Mouse (Mus musculus): Measurements from ENCODE around the gene Gm49322. TPM values are rescaled to one million over a fixed set of nuclear protein-coding genes. Genes with fewer than 3 reads are reported as not detected.
A peak's percentile ranks its signal among the peaks of the same experiment; 100 is the strongest.

Gm49322 gene
- total and polyA plus RNA-seq, 3 experiments: 0.82 to 2.8 (median 2.2) TPM

DNA sequence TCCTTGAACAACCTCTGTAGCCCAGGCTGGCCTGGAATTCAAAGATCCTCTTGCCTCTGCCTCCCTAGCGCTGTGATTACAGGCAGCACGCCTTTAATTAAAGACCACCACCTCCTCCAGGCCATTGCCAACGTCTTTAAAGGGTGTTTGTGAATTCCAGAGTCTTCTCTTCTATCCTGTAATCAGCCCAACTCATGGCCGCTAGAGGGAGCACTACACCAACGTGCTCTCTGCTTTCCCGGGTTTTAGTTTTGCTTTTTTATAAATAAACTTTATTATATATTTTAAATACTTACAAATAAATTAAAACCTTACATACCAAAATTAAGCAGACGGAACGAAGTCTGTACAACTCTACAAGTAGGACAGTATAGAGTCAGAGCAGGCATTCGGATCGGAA lies 53.4 kb downstream of the Gm49322 start:
- no peak for DNase-seq (ENCODE audit: low spot score)
- Histone ChIP-seq H3K27me3 (ENCODE audit: insufficient read depth, low read length) (no peaks in the 10 kb centered on the region), H3K4me1 (ENCODE audit: insufficient read depth, low read depth, low read length) (peaks cover 76% of the 10 kb centered on the region), H3K4me3 (ENCODE audit: low read depth, low read length) (peak overlapping the region; percentile 33; the same call in 1 of the 2 replicates), H3K9me3 (replicated peaks) (no peaks in the 10 kb centered on the region), H3K36me3 (replicated peaks) (peaks cover 8% of the 10 kb centered on the region)
- TF ChIP-seq GATA2 (IDR thresholded peaks at IDR 0.05; ENCODE audit: borderline replicate concordance, low read depth, low read length) (no peak), GATA1 (IDR thresholded peaks at IDR 0.05; ENCODE audit: borderline replicate concordance, low read length) (no peak), POLR2AphosphoS5 (IDR thresholded peaks at IDR 0.05; ENCODE audit: insufficient replicate concordance, low read depth, low read length) (no peak), CTCF (IDR thresholded peaks at IDR 0.05; ENCODE audit: low read depth, low read length) (peak; percentile 34), TAL1 (conservative IDR thresholded peaks at IDR 0.05; ENCODE audit: low read depth, low read length) (no peak)
- no peak for ATAC-seq (ENCODE audit: extremely low read depth, insufficient number of reproducible peaks, low FRiP score, poor library complexity, severe bottlenecking)

DNA sequence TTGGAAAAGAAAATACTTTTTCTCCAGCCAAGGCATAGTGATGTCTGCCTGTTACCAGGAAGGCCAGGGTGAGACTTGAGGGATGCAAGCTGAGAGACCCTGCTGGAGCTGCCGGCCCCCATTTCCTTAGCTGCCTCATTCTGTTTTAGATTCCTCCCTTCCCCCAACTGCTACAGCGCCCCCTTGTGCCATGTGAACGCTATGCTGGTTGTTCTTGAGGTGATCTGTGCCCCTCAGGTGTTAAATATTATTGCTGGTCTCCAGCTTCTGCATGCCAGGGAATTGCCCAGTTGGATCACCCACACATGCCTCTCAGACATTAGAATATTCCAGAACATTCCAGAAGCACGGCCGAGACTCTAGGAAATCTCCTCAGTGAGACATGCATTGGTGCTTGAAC lies 55.3 kb downstream of the Gm49322 start:
- H3K9me3 ChIP-seq (replicated peaks): no peaks in the 10 kb centered on the region
- no peaks in the 10 kb centered on the region for H3K27me3 ChIP-seq (ENCODE audit: insufficient read depth, low read length)
- TF ChIP-seq CTCF (IDR thresholded peaks at IDR 0.05; ENCODE audit: low read depth, low read length) (peak; percentile 64), GATA1 (IDR thresholded peaks at IDR 0.05; ENCODE audit: borderline replicate concordance, low read length) (no peak)
- H3K4me1 ChIP-seq (ENCODE audit: insufficient read depth, low read depth, low read length): peaks cover 78% of the 10 kb centered on the region
- H3K36me3 ChIP-seq (replicated peaks): peaks cover 12% of the 10 kb centered on the region
- DNase-seq (ENCODE audit: low spot score) (no peak), ATAC-seq (ENCODE audit: extremely low read depth, insufficient number of reproducible peaks, low FRiP score, poor library complexity, severe bottlenecking) (no peak)
- H3K4me3 ChIP-seq (ENCODE audit: low read depth, low read length): no peak overlapping the region

DNA sequence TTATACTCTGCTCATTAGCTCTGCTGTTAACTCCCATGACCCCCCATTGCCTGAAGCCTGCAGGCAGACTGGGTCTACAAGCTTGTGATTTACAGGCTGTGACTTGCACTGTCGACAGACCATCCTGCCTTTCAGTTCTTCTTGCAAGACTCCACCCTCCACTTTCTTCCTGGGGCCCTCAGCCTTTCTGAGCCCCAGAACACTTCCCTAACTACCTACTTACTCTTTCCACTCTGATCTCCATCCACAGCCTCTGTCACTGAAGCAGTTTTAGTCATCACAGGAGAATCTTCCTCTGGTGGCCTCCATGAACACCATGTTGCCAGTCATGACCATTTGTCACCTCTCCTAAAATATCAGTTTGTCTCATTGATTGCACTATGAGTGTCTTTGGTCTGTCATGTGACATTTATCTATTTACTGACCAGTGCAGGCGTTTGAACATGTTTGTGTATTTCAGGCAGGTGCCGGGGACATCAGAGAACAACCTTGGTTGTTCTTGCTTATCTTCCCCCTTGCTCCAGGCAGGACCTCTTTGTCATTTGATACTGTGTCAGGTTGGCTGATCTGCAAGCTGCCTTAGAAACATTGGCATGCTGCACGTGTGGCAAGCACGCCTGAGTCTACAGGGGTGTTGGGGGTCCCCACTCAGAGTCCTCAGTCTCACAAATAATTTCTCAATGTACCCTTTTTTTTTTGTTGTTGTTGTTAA lies 57.8 kb downstream of the Gm49322 start:
- TF ChIP-seq TAL1 (conservative IDR thresholded peaks at IDR 0.05; ENCODE audit: low read depth, low read length) (no peak), POLR2AphosphoS5 (IDR thresholded peaks at IDR 0.05; ENCODE audit: insufficient replicate concordance, low read depth, low read length) (no peak), CTCF (IDR thresholded peaks at IDR 0.05; ENCODE audit: low read depth, low read length) (no peak), GATA1 (IDR thresholded peaks at IDR 0.05; ENCODE audit: borderline replicate concordance, low read length) (no peak), GATA2 (IDR thresholded peaks at IDR 0.05; ENCODE audit: borderline replicate concordance, low read depth, low read length) (no peak)
- ATAC-seq (ENCODE audit: extremely low read depth, insufficient number of reproducible peaks, low FRiP score, poor library complexity, severe bottlenecking): no peak
- H3K4me3 ChIP-seq (ENCODE audit: low read depth, low read length): no peak overlapping the region
- peaks cover 81% of the 10 kb centered on the region for H3K4me1 ChIP-seq (ENCODE audit: insufficient read depth, low read depth, low read length)
- no peaks in the 10 kb centered on the region; the same call in 1 of the 2 replicates for H3K27me3 ChIP-seq (ENCODE audit: insufficient read depth, low read length)
- peaks cover 37% of the 10 kb centered on the region for H3K36me3 ChIP-seq (replicated peaks)
- DNase-seq (ENCODE audit: low spot score): no peak
- no peaks in the 10 kb centered on the region for H3K9me3 ChIP-seq (replicated peaks)

DNA sequence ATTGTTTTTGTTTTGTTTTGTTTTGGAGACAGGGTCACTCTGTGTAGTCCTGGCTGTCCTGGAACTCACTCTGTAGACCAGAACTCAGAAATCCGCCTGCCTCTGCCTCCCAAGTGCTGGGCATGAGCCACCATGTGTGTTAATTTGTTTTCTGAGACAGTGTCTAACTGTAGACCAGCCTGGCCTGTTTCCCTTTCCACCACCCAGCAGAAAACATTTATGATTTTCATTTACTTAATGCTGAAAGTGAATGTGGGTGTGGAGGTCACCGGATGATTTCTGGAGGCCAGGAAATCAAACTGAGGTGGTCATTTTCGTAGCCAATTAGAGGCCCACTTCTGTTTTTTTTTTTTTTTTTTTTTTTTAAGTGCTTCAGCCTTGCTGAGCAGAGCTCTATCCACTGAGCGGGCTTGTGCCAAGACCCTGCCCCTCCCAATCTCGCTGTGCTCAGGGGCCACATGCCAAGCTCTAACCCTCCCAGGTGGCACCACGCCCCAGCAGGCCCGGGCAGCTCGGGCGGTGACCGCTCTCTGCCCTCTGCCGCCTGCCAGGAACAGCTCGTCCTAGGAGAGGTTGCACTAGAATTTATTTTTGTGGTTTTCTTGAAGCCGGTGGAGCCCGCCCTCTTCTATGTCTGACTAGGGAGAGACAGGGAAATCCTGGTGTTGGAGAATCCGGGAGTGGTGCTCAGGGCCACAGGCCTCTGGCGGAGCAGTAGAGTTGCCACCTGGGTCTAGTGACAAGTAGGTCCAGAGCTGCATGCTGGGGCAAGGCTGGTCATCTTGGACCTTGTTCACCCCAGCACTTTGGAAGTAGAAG lies 58.6 kb downstream of the Gm49322 start:
- H3K4me1 ChIP-seq (ENCODE audit: insufficient read depth, low read depth, low read length): peaks cover 82% of the 10 kb centered on the region
- peak overlapping the region; percentile 65; the same call in 1 of the 2 replicates for H3K4me3 ChIP-seq (ENCODE audit: low read depth, low read length)
- no peak for DNase-seq (ENCODE audit: low spot score)

DNA sequence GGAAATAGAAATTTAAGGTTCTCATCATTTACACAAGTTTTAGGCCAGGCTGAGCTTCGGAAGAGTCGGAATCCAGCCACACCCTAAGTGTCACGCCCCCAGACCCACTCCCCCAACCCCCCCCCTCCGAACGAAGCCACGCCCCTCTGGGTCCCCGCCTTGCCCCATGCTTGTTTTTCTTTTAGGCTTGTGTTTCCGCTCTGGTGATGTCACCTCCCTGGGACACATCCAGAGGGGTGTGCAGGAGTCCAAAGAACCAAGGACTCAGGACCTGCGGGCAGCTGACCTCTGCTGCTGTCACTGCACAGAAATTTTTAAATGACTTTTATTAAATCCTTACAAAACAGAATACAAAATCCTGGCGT lies 59.2 kb downstream of the Gm49322 start:
- no peak for DNase-seq (ENCODE audit: low spot score)
- Histone ChIP-seq H3K27me3 (ENCODE audit: insufficient read depth, low read length) (no peaks in the 10 kb centered on the region; the same call in 1 of the 2 replicates), H3K36me3 (replicated peaks) (peaks cover 50% of the 10 kb centered on the region), H3K9me3 (replicated peaks) (no peaks in the 10 kb centered on the region), H3K4me1 (ENCODE audit: insufficient read depth, low read depth, low read length) (peaks cover 85% of the 10 kb centered on the region), H3K4me3 (ENCODE audit: low read depth, low read length) (peak overlapping the region; percentile 65; the same call in 1 of the 2 replicates)
- no peak for TF ChIP-seq GATA2 (IDR thresholded peaks at IDR 0.05; ENCODE audit: borderline replicate concordance, low read depth, low read length)
- TF ChIP-seq GATA1 (IDR thresholded peaks at IDR 0.05; ENCODE audit: borderline replicate concordance, low read length): no peak
- no peak for TF ChIP-seq TAL1 (conservative IDR thresholded peaks at IDR 0.05; ENCODE audit: low read depth, low read length)
- no peak for TF ChIP-seq POLR2AphosphoS5 (IDR thresholded peaks at IDR 0.05; ENCODE audit: insufficient replicate concordance, low read depth, low read length)
- no peak for TF ChIP-seq CTCF (IDR thresholded peaks at IDR 0.05; ENCODE audit: low read depth, low read length)
- no peak for ATAC-seq (ENCODE audit: extremely low read depth, insufficient number of reproducible peaks, low FRiP score, poor library complexity, severe bottlenecking)

More for the DNA sequence above, 58.6 kb downstream of the Gm49322 start:
- TF ChIP-seq CTCF (IDR thresholded peaks at IDR 0.05; ENCODE audit: low read depth, low read length) (no peak), GATA2 (IDR thresholded peaks at IDR 0.05; ENCODE audit: borderline replicate concordance, low read depth, low read length) (no peak), POLR2AphosphoS5 (IDR thresholded peaks at IDR 0.05; ENCODE audit: insufficient replicate concordance, low read depth, low read length) (0 out of 2 replicates have a peak, but pooled peaks have one; percentile 10)
- no peaks in the 10 kb centered on the region for H3K9me3 ChIP-seq (replicated peaks)
- H3K27me3 ChIP-seq (ENCODE audit: insufficient read depth, low read length): no peaks in the 10 kb centered on the region; the same call in 1 of the 2 replicates
- peaks cover 44% of the 10 kb centered on the region for H3K36me3 ChIP-seq (replicated peaks)
- ATAC-seq (ENCODE audit: extremely low read depth, insufficient number of reproducible peaks, low FRiP score, poor library complexity, severe bottlenecking): peak; percentile 12

Other genes with a start within 250 kb of the Gm49322 start
Only the 20 nearest of the 27 such genes appear.
- gene Mbd3, start 206.5 kb upstream of the Gm49322 start, total RNA-seq (2014; fragmentation: Nextera tagmentation): 37.3 and 41.7 TPM in 2 replicates
- gene Mbd3, start 206.5 kb upstream of the Gm49322 start, total RNA-seq (2017): 36.0 and 42.0 TPM in 2 replicates
- 244 and 272 TPM in 2 replicates for gene Mbd3, start 206.5 kb upstream of the Gm49322 start, polyA plus RNA-seq (2012)
- 57.3 and 71.6 TPM in 2 replicates for gene Uqcr11, start 199.2 kb upstream of the Gm49322 start, total RNA-seq (2014; fragmentation: Nextera tagmentation)
- 376 and 446 TPM in 2 replicates for gene Uqcr11, start 199.2 kb upstream of the Gm49322 start, total RNA-seq (2017)
- gene Uqcr11, start 199.2 kb upstream of the Gm49322 start, polyA plus RNA-seq (2012): 1,650 and 1,908 TPM in 2 replicates
- 152 and 175 TPM in 2 replicates for gene Tcf3, start 172.4 kb upstream of the Gm49322 start, total RNA-seq (2014; fragmentation: Nextera tagmentation)
- 70.0 and 84.0 TPM in 2 replicates for gene Tcf3, start 172.4 kb upstream of the Gm49322 start, total RNA-seq (2017)
- gene Tcf3, start 172.4 kb upstream of the Gm49322 start, polyA plus RNA-seq (2012): 1,090 and 1,330 TPM in 2 replicates
- gene Onecut3, start 111.2 kb upstream of the Gm49322 start, total RNA-seq (2014; fragmentation: Nextera tagmentation): not detected in 2 replicates
- 0.06 and 0.11 TPM in 2 replicates for gene Onecut3, start 111.2 kb upstream of the Gm49322 start, total RNA-seq (2017)
- not detected in 2 replicates for gene Onecut3, start 111.2 kb upstream of the Gm49322 start, polyA plus RNA-seq (2012)
- gene Atp8b3, start 66.9 kb upstream of the Gm49322 start, total RNA-seq (2014; fragmentation: Nextera tagmentation): not detected in 2 replicates
- 0.05 and 0.06 TPM in 2 replicates for gene Atp8b3, start 66.9 kb upstream of the Gm49322 start, total RNA-seq (2017)
- gene Atp8b3, start 66.9 kb upstream of the Gm49322 start, polyA plus RNA-seq (2012): 0.02 TPM in 1 of 2 replicates, not detected in the other
- gene Rexo1, start 44.5 kb upstream of the Gm49322 start, total RNA-seq (2014; fragmentation: Nextera tagmentation): 62.1 and 68.3 TPM in 2 replicates
- gene Rexo1, start 44.5 kb upstream of the Gm49322 start, total RNA-seq (2017): 10.9 and 14.3 TPM in 2 replicates
- 148 and 173 TPM in 2 replicates for gene Rexo1, start 44.5 kb upstream of the Gm49322 start, polyA plus RNA-seq (2012)
- 10.8 and 14.0 TPM in 2 replicates for gene Klf16, start 28.7 kb upstream of the Gm49322 start, total RNA-seq (2014; fragmentation: Nextera tagmentation)
- gene Klf16, start 28.7 kb upstream of the Gm49322 start, total RNA-seq (2017): 6.1 and 8.1 TPM in 2 replicates
- gene Klf16, start 28.7 kb upstream of the Gm49322 start, polyA plus RNA-seq (2012): 105 and 141 TPM in 2 replicates
- gene Abhd17a, start 15.7 kb upstream of the Gm49322 start, total RNA-seq (2014; fragmentation: Nextera tagmentation): 12.4 and 14.6 TPM in 2 replicates
- 37.8 and 44.0 TPM in 2 replicates for gene Abhd17a, start 15.7 kb upstream of the Gm49322 start, total RNA-seq (2017)
- 574 and 928 TPM in 2 replicates for gene Abhd17a, start 15.7 kb upstream of the Gm49322 start, polyA plus RNA-seq (2012)
- gene Scamp4, start 3.1 kb upstream of the Gm49322 start, total RNA-seq (2014; fragmentation: Nextera tagmentation): 37.5 and 39.4 TPM in 2 replicates
- 12.7 and 12.9 TPM in 2 replicates for gene Scamp4, start 3.1 kb upstream of the Gm49322 start, total RNA-seq (2017)
- 72.8 and 87.0 TPM in 2 replicates for gene Scamp4, start 3.1 kb upstream of the Gm49322 start, polyA plus RNA-seq (2012)
- not detected in 2 replicates for gene Adat3, start 3.1 kb upstream of the Gm49322 start, total RNA-seq (2014; fragmentation: Nextera tagmentation)
- gene Adat3, start 3.1 kb upstream of the Gm49322 start, total RNA-seq (2017): 1.2 and 1.6 TPM in 2 replicates
- gene Adat3, start 3.1 kb upstream of the Gm49322 start, polyA plus RNA-seq (2012): 19.4 and 23.5 TPM in 2 replicates
- 91.3 and 110 TPM in 2 replicates for gene Csnk1g2, start 16.8 kb downstream of the Gm49322 start, total RNA-seq (2014; fragmentation: Nextera tagmentation)
- gene Csnk1g2, start 16.8 kb downstream of the Gm49322 start, total RNA-seq (2017): 189 and 193 TPM in 2 replicates
- gene Csnk1g2, start 16.8 kb downstream of the Gm49322 start, polyA plus RNA-seq (2012): 470 and 513 TPM in 2 replicates
- gene Btbd2, start 51.0 kb downstream of the Gm49322 start, total RNA-seq (2014; fragmentation: Nextera tagmentation): 11.1 and 19.7 TPM in 2 replicates
- 17.9 and 19.2 TPM in 2 replicates for gene Btbd2, start 51.0 kb downstream of the Gm49322 start, total RNA-seq (2017)
- gene Btbd2, start 51.0 kb downstream of the Gm49322 start, polyA plus RNA-seq (2012): 96.3 and 102 TPM in 2 replicates
- 127 and 140 TPM in 2 replicates for gene Mknk2, start 72.1 kb downstream of the Gm49322 start, total RNA-seq (2014; fragmentation: Nextera tagmentation)
- 70.4 and 72.2 TPM in 2 replicates for gene Mknk2, start 72.1 kb downstream of the Gm49322 start, total RNA-seq (2017)
- 455 and 521 TPM in 2 replicates for gene Mknk2, start 72.1 kb downstream of the Gm49322 start, polyA plus RNA-seq (2012)
- 44.4 and 52.8 TPM in 2 replicates for gene Mob3a, start 96.0 kb downstream of the Gm49322 start, total RNA-seq (2014; fragmentation: Nextera tagmentation)
- 53.8 and 61.8 TPM in 2 replicates for gene Mob3a, start 96.0 kb downstream of the Gm49322 start, total RNA-seq (2017)
- 45.8 and 54.2 TPM in 2 replicates for gene Mob3a, start 96.0 kb downstream of the Gm49322 start, polyA plus RNA-seq (2012)
- 2.3 and 7.4 TPM in 2 replicates for gene Izumo4, start 96.2 kb downstream of the Gm49322 start, total RNA-seq (2014; fragmentation: Nextera tagmentation)
- gene Izumo4, start 96.2 kb downstream of the Gm49322 start, total RNA-seq (2017): 5.9 and 10.3 TPM in 2 replicates
- 7.5 and 8.2 TPM in 2 replicates for gene Izumo4, start 96.2 kb downstream of the Gm49322 start, polyA plus RNA-seq (2012)
- 121 and 133 TPM in 2 replicates for gene Ap3d1, start 136.2 kb downstream of the Gm49322 start, total RNA-seq (2014; fragmentation: Nextera tagmentation)
- gene Ap3d1, start 136.2 kb downstream of the Gm49322 start, total RNA-seq (2017): 72.3 and 88.3 TPM in 2 replicates
- gene Ap3d1, start 136.2 kb downstream of the Gm49322 start, polyA plus RNA-seq (2012): 37.4 and 39.4 TPM in 2 replicates
- gene Dot1l, start 149.2 kb downstream of the Gm49322 start, total RNA-seq (2014; fragmentation: Nextera tagmentation): 95.3 and 105 TPM in 2 replicates
- 8.7 and 9.0 TPM in 2 replicates for gene Dot1l, start 149.2 kb downstream of the Gm49322 start, total RNA-seq (2017)
- 118 and 121 TPM in 2 replicates for gene Dot1l, start 149.2 kb downstream of the Gm49322 start, polyA plus RNA-seq (2012)
- 142 and 172 TPM in 2 replicates for gene Sf3a2, start 192.2 kb downstream of the Gm49322 start, total RNA-seq (2014; fragmentation: Nextera tagmentation)
- gene Sf3a2, start 192.2 kb downstream of the Gm49322 start, total RNA-seq (2017): 8.7 and 9.9 TPM in 2 replicates
- gene Sf3a2, start 192.2 kb downstream of the Gm49322 start, polyA plus RNA-seq (2012): 652 and 920 TPM in 2 replicates
- 122 and 192 TPM in 2 replicates for gene Plekhj1, start 192.6 kb downstream of the Gm49322 start, total RNA-seq (2014; fragmentation: Nextera tagmentation)
- gene Plekhj1, start 192.6 kb downstream of the Gm49322 start, total RNA-seq (2017): 58.1 and 68.0 TPM in 2 replicates
- gene Plekhj1, start 192.6 kb downstream of the Gm49322 start, polyA plus RNA-seq (2012): 285 and 325 TPM in 2 replicates
- 1.7 and 1.8 TPM in 2 replicates for gene Amh, start 199.2 kb downstream of the Gm49322 start, total RNA-seq (2014; fragmentation: Nextera tagmentation)
- 0.17 and 0.27 TPM in 2 replicates for gene Amh, start 199.2 kb downstream of the Gm49322 start, total RNA-seq (2017)
- gene Amh, start 199.2 kb downstream of the Gm49322 start, polyA plus RNA-seq (2012): 1.6 and 1.8 TPM in 2 replicates